Mouse (Mus musculus) stomach, postnatal 0 days (tissue): ENCODE measurements at regions not wholly inside any gene's neighbourhood (a gene's known extent, or its start where the extent isn't known, plus 50 kb on each side); places are given as distances from the start of the nearest gene placed in this dataset.

ENCODE experiments used
- CTCF ChIP-seq: IDR thresholded peaks from 2 replicates; pipeline ENCODE4 v1.5.1; 2016; ENCODE audit warnings: antibody characterized with exemption, low read depth, mild to moderate bottlenecking, moderate library complexity
- EP300 ChIP-seq: optimal IDR thresholded peaks from 2 replicates; pipeline ENCODE3; 2016; ENCODE audit warnings: antibody characterized with exemption

- TF ChIP-seq CTCF: peak; percentile 57
- no peak for TF ChIP-seq EP300
These were observed 323.0 kb upstream of the Car10 start for GRCm38 (mm10) chr11:92774780-92775179.
